Mouse (Mus musculus) cerebellum, adult (tissue): ENCODE measurements around the gene Vmn2r76.
"Not testable (repeated sequence)": the region's sequence is repeated elsewhere in the genome, so short reads cannot be mapped to it uniquely, and the experiment has no call there.

ENCODE experiments used
- ATAC-seq: cut with Nextera tagmentation; 2 replicates; pipeline ENCODE4 v1.9.2; 2017; ENCODE audit warnings: mild to moderate bottlenecking, moderate library complexity, mixed read lengths; ENCODE audit not compliant: insufficient number of reproducible peaks, low FRiP score, low TSS enrichment

Gene Vmn2r76

DNA sequence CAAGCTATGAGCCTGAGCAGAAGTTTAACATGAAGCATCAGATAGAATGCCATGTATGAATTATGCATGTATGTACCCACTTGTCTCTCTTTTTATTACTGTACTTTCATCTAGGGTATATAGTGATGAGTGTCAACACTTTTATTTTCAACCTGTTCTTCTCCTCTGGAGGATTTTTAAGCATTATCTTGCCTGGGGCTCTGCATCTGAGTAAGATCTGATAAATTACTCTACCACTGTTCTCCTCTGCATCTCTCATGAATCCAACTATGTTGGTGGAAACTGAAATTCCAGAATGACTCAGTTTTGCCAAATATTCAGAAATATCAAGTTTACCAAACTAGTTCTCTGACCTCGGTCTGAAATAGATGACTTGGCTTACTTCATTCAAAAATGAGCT is at the start of gene Vmn2r76:
Gene Vmn2r76, minus strand, starts transcription at position 101 of the 400 bp plus-strand sequence.
- no peak for ATAC-seq

DNA sequence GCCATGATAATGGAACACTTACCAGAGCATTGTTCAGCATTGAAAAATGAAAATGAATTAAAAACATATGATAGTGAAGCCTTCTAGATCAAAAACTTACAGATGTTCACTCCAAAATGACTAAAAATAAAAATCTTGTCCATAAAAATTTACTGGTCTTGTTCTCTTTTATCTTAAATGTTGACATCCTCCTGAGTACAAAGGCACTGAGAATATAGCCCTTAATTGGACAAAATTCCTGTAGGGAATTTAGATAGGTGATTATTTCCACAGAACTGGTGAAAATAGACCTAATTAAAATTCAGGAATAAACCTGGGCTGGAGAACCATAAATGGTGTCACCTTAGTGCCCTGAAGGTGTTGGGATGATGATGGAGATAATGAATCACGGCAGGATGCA is 31.0 kb upstream of the Vmn2r76 start, which contains the start of gene Olfr310:
Gene Olfr310, minus strand, starts transcription at position 101 of the 400 bp plus-strand sequence.
- no peak for ATAC-seq

DNA sequence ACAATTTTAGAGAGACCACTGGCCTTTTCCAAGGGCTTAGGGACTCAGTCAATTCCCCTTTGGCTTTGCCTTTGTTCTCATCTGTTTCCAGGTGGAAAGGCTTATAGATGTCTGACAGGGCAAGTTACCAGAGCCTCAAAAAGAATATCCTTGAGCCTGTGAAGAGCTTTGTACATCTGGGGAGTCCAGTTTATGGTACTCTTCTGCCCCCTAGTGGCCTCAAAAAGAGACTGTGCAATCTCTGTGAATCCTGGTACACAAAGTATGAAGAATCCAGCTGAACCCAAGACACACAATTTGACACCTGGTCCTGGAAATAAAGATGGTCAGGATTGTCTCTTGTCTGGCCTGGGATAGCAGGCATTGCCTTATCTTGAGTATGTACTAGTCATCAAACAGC is 34.8 kb downstream of the Vmn2r76 start:
- ATAC-seq = no peak

DNA sequence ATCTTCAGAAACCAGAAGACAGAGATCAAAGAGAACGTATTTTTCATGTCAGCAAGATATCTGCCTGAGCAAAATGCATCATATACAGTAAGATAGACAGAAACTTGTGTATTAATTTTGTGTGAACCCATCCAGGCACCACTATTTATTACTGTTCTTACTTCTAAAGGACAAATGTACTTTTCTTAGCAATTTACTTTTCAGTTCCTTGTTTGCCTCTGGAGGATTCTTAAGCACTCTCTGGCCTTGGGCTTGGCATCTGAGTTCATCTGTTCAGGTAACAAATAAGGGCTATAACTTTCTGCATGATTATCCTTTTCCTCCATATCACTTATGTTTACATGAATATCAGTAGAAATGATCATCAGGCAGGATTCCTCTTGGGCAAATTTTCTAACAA is 74.4 kb downstream of the Vmn2r76 start, which contains the start of gene Vmn2r75:
Gene Vmn2r75, minus strand, starts transcription at position 101 of the 400 bp plus-strand sequence.
- ATAC-seq = not testable (repeated sequence)
